Mouse (Mus musculus): ENCODE data around the gene Gcfc2.

DNA sequence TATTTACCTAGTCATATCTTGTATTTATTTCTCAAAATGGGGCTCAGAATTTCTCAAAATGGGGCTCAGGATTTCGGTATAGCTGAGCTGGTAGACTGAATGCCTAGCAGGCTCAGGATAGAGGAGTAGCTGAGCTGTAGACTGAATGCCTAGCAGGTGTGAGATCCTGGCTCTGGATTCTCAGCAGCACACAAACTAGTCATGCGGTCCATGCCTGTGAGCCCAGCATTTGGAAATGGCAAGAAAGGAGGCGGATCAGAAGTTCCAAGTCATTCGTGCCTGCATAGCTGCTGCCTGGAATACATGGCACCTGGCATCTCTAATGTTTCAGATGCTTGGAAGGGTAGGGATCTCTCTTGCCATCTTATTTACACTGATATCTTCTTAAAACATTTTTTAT, 5.9 kb downstream of the Gcfc2 start:
- TF ChIP-seq POLR2A (IDR thresholded peaks at IDR 0.05; ENCODE audit: low read depth, low read length) (no peak), CTCF (IDR thresholded peaks at IDR 0.05; ENCODE audit: extremely low read depth, insufficient read depth, insufficient read length, insufficient replicate concordance) (no peak)
